Mouse (Mus musculus) cerebellum, postnatal 14 days (tissue): Measurements from ENCODE around the gene Ramp2.
A peak's percentile ranks its signal among the peaks of the same experiment; 100 is the strongest.

Experiments
- DNase-seq, 2 experiments: peaks; one replicate each; pipeline ENCODE4 v3.0.0; 2021; ENCODE audit warnings: mixed read lengths in 2 of 2

Ramp2 gene

DNA sequence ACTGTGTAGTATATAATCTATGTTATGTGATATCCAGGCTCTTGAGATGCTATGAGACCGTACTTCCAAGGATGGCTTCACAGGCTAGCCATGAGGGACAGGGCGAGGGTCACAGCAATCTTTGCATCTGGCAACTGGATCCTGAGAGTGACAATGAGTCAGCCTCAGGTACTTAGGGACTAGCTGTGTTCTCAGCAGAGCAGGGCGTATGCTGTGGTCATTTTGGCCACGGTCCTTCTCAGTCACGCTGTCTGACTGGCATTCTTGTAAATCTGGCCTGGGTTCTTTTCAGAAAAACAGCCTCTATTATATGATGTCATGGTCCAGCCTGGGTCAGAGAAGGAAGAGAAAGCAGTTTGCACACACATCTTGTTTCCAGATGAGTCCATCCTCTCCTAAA, 9.0 kb upstream of the Ramp2 start:
- no peak for DNase-seq

DNA sequence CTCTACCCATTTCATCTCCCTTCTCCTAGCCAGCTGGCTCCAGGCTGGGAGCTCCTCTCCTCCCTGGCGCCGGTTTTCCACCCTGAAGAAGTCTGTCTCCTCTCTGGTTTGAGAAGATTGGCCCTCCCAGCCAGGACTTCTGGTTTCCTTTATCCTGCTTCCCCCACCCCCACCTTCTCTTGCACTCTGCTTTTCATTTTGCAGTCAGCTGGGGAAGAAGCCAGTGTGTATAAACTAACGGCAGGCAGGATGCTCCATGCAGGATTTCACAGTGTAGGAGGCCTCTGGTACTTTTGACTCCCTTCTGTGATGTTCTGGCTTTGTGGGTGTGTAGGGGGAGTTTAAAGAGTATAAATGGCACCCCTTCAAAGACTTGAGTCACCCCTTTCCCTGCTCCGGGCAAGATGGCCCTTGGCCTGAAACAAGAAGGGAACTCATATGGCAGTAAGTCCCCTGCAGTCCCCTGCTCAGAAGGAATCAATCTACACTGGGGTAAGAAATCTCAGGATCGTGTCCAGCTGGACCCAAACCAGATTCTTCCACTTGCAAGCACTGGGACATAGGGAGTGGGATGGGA, 7.7 kb upstream of the Ramp2 start:
- DNase-seq = peak; percentile 27 to 44

DNA sequence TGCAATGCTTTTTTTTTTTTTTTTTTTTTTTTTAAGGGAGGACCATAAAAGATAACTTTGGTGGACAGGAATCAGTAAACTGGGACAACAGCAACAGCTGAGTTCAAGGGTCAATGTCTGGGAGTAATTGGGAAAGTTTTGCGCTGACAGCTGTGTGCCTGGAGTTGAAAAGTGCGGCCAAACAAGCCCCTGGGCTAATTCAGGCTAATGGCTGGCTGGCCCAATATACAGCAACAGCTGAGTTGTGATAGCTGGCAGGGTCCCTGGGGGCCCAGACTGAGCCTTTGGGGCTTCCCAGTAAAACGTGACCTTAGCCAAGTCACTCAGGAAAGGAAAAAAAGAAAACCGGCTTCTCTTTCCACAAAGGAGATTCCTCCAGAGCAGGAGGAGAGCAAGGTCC, 757 bp upstream of the Ramp2 start:
- DNase-seq = no peak

DNA sequence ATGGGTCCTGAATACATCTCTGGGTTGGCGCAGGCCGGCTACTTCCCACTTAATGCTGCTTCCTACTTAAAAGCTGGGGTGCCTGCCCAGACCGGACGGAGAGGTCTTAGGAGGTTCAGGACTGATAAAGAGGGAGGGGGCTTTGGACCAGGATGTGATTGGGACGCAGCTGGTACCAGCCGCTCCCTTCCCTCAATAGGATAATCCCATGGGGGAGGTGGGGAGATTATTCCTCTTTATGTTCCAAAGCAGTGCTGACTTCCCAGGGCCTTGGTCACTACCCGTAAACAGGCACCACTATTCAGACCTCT, 829 bp downstream of the Ramp2 start:
- DNase-seq = no peak

DNA sequence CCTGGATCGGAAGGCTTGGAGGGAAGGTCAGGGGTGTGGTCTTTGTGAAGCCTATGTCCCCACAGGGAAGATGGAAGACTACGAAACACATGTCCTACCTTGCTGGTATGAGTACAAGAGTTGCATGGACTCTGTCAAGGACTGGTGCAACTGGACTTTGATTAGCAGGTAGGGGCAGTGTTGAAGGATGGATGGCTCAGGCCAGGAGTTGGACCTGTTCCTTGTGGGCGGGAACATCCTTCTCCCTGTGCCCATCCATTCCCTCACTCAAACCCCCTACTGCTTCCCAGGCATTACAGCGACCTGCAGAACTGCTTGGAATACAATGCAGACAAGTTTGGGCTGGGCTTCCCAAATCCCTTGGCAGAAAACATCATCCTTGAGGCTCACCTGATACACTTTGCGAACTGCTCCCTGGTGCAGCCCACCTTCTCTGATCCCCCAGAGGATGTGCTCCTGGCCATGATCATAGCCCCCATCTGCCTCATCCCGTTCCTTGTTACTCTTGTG, 1.7 kb downstream of the Ramp2 start:
- DNase-seq = no peak

DNA sequence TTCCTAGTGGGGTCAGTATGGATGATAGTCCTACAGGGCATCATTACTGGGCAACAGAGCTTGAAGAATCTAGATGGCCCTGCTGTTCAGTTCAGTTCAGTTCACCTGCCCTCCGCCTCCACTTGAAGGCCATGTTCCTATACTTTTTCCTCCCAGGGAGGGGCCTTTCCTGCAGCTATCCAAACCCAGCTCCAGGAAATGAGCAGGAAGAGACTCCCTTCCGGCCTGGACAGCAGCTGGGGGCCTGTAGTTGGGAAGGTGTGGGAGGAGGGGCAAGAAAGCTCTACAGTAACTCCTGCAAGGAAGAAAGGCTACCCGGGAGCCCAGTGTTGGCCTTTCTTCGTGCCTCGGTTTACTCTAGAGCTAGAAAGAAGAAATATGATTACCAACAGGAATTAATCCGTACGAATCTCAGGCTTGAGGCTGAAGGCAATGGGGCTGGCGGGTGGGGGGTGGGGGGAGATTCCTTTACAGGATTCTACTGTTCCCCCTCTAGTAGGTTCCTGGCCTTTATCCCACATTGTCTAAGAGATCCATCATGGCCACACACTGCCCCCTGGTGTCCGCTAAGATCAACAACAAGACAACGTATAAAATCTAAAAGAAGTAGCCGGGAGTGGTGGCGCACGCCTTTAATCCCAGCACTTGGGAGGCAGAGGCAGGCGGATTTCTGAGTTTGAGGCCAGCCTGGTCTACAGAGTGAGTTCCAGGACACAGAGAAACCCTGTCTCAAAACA, 2.6 kb downstream of the Ramp2 start:
- DNase-seq = peak; percentile 68 to 74

DNA sequence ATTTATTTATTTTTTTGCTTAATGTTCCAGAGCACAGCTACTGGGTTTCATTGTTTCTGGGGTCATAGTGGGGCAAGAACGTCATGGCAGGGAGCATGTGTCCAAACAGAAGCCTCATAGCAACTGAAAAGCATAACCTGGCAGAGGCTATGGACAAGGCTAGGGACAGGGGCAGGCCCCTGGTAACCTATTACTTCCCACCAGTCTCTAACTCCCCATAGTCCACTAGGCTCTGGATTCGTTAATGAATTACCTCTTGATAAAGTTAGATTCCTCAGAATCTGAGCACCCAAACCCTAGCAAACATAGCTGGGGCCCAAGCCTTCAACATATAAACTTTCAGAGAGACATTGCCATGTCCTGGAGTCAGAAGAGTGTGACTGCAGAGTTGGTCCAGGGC, 5.2 kb downstream of the Ramp2 start:
- DNase-seq = no peak

DNA sequence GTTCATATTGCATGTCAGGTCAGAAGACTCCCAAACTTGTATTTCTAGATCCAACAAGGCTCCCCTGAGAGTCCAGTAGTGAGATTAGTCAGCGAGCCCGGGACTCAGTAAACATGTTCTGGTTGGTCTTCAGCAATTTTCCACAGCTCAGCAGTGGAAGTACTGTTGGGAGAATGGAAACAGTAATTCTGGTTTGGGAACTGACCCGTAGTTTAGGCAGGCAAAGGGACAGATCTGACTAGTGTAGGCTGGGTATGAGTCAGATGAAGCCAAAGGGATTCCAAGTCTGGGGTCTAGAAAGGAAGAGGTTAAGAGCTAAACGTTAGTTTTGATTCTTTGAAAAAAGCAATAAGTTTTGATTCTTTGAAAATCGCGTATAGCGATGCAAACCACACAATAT, 7.1 kb downstream of the Ramp2 start:
- peak in 1 of 2 experiments; percentile 17 for DNase-seq

DNA sequence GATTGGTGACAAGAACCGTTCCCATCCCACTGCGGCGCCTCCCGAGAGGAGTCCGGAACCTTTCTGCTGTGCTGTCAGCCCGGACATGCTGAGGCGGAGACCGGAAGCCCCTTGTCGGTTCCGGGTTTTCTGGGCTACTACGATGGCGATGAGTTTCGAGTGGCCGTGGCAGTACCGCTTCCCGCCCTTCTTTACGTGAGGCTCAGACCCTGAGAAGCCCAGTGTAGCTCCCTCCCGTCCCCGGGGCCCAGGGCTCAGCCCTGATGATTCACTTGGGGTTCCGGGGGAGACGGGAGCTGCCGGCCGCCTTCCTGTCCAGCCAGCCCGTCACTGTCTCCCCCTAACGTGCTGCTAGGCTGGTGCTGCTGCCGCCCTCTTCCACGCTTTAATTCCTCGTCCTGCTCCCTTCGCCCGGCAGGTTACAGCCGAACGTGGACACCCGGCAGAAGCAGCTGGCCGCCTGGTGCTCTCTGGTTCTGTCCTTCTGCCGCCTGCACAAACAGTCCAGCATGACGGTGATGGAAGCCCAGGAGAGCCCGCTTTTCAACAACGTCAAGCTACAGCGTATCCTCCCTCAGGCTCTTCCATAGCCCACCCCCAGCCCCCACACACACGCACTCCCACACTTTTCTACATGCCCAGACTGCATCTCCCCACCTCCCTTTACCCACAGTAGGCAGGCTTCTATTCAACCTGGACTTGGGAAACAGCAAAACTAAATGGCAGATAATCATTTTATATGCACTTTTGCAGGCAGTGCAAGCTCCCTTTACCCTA, 8.0 kb downstream of the Ramp2 start, which contains the start of gene Vps25:
TSS of gene Vps25 (plus strand) at position 95 of the 777 bp plus-strand sequence.
- peak; percentile 88 for DNase-seq

DNA sequence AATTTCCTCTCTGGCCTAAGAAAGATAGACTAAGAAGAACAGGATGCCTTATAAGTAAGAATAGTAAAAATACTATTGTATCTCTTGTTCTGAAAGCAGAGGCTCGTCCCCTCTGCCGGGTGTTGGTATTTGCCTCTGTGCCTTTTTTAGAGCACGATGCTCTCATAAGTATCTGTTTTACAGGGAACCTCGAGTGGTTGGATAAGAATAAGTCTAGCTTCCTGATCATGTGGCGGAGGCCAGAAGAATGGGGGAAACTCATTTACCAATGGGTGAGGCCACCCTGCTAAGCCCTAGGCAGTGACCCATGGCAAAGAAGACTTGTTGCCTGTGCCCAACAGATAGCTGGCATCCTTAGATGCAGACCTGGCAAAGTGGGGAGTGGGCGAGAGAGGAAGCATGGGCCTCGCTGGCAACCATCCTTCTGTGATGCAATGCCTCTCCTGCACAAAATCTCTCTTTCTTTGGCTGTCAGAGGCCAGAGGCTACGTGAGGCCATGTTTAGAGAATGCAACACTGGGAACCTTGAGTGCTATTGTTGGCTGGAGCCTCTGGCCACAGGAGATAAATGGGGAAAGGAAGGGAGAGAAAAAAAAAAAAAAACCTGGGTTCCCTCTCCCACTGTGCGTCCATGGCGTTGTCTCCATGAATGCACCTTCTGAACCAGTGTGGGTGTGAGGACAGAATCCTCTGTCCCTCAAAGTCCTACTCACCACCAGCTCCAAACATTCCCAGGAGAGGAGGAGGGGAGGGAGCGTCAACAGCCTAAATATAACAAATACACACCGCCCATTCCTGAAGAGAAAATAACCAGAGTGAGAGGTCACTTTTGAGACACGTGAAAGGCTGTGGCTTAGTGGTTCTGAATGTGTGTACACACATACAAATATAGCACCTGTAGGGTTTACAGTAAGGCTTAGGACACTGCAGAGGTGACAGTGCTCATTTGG, 10.3 kb downstream of the Ramp2 start:
- no peak for DNase-seq

DNA sequence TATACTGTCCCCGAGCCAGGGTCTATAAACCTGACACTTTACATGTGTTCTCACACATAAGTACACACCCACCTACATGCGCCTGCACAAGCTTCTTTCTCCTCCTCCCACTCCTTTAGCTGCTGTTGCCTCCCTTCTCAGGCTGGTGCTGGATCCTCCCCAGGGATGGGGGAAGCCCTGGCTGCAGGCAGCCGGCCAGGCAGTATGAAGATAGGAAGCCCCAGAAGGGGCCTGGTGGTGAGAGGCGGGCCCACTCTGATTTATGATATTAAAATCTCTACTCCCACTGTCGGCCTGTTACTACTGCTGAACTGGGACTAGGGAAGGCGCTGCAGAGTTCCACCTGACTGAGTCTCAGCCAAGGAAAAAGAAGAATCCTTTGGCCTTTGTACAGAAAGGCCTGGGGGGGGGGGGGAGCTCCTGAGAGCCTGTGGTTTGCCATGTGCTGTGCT, 13.5 kb downstream of the Ramp2 start:
- no peak for DNase-seq

DNA sequence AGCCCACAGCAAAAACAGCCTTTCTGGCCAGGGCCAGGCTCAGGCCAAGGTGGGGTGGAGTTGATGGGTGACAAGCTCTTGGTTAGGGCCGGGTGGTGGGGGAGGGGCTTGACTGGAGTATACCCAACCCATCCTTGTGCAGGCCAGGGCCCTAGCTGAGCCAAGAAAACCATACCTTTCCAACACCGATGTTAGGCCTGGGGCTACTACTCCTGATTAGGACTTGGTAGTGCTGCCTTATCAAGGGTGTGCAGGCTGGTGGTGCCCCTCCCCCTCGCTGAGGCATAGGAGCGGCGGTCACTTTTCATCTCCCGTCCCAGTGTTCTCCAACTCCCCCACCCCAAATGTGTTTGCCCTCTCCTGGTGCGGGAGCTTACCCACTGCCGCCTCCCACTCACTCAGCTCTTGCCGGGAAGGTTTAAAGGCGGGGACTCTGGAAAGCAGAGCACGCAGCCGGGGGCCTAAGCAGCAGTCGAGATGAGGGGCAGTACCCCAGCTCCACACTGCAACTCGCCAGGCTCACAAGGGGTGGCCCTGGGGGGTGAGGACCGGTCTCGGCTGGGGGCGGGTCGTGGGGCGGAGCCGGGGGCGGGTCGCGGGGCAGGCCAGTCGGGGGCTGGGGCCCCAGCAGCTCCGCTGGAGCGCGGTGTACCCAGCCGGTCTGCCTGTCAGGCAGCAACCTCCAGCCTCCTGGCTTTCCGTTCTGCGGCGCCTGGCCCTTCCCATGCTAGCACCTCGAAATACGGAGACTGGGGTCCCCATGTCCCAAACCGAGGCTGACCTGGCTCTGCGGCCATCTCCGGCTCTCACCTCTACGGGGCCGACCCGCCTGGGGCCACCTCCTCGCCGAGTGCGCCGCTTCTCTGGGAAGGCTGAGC, 14.4 kb downstream of the Ramp2 start, which contains the start of gene Wnk4:
TSS of gene Wnk4 (plus strand) at position 620 of the 878 bp plus-strand sequence.
- peak; percentile 52 to 53 for DNase-seq

DNA sequence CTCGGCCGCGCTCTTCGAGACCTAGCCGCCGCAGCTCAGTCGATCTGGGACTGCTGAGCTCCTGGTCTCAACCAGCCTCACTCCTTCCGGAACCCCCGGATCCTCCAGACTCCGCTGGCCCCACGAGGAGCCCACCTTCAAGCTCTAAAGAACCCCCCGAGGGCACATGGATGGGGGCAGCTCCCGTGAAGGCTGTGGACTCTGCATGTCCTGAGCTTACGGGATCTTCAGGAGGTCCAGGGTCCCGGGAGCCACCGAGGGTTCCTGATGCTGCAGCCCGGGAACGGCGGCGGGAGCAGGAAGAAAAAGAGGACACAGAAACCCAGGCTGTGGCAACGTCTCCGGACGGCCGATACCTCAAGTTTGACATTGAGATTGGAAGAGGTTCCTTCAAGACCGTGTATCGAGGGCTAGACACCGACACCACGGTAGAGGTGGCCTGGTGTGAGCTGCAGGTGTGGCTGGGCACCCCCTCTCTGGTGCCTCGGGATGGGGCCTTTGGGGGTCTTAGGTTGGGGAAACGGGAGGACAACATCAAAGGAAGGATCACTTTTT, 15.1 kb downstream of the Ramp2 start:
- peak; percentile 16 to 41 for DNase-seq

DNA sequence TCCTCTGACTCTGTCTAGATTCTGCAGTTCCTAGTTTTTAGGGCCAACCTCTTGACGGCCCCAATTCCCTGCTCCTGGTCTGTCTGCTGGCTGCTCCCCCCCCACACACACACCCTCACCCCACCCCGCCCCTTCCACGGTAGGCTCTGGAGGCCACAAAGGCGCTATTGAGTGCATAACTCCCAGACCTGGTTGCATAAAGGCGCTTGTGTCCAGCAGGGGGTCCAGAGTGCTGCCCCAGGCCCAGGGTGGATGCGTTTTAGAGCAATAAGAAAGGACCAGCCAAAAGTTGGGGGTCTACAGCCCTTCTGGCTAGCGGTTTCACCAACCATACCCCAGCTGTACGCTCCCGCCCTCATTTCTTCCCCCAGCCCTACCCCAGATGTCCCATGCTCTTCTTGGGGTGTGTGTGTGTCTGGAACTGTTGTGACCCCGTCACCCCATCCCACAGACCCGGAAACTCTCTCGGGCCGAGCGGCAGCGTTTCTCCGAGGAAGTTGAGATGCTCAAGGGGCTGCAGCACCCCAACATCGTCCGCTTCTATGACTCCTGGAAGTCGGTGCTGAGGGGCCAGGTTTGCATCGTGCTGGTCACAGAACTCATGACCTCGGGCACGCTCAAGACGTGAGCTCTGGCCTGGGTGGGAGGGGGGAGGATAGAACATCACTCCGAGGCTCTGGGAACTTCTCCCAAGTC, 16.6 kb downstream of the Ramp2 start:
- peak in 1 of 2 experiments; percentile 21 for DNase-seq

DNA sequence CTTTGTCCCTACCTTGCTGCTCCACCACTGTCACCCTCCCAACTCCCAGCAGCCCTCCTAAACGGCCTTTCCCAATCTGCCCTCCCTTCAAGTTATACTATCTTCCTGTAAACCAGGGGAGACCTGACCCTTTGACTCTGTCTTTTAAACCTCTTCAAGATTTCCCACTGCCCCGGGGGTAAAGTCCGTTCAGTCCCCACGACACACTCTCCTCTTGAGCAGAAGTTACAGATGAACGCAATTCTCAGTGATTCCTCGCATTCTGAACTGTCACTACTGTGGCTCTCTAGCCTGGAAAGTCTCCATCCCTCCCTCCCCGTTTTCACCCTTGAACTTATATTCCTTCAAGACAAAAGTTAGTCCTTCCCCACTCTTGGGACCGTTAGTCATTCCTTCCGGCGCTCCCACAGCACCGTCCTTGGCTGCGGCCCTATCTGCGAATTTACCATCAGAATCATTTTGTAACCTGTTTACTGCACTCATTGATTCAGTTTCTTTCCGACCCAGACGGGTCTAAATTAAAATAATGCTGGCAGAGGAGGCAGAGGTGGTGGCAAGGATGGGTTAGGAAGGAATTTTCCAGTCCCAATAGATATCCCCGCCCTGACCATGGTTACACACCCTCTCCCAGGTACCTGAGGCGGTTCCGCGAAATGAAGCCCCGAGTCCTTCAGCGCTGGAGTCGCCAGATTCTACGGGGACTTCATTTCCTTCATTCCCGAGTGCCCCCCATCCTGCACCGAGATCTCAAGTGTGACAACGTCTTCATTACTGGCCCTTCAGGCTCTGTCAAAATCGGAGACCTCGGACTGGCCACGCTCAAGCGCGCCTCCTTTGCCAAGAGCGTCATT, 17.5 kb downstream of the Ramp2 start:
- DNase-seq = no peak

DNA sequence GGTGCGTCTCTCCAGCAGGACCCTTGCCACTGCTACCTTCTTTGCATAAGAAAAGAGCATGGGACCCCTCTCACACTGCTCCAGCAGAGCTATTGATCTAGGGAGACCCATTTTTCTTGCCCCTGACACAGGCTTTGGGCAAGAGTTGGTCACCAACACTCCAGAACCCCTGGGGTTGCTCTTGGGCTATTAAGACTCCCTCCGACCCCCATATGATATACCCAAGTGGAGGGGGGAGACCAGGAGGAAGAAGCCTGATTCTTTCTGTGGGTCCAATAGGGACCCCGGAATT, 18.1 kb downstream of the Ramp2 start:
- DNase-seq = no peak

DNA sequence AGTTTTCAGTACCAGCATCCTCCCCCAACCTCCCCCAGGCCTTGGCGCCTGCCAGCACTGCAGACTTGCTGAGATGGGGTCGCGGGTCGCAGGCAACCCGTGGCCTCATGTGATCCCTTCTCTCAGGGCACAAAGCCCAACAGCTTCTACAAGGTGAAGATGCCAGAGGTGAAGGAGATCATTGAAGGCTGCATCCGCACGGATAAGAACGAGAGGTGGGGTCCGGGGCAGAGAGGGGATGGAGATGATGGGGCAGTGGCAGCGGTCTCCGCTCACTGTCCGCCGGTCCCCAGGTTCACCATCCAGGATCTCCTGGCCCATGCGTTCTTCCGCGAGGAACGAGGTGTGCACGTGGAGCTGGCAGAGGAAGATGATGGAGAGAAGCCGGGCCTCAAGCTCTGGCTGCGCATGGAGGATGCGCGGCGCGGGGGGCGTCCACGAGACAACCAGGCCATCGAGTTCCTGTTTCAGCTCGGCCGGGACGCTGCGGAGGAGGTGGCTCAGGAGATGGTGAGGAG, 19.2 kb downstream of the Ramp2 start:
- DNase-seq = no peak

DNA sequence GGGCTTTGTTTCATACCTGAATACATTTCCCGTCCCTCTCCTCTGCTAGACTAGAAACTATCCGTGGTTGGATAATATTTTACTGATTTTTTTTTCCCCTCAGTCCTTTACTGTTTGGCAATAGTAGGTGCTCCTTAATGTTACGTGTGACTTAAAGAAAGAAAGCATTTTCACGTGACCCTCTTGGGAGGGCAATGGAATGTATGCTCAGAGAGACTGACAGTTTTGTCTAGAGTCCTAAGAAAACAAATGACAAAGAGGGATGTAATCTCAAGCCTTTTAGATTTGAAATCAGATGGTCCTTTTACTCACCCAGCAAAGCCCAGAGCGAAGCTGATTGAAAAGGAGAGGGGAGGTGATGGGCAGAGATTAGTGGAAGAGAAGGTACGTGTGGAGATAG, 20.1 kb downstream of the Ramp2 start:
- DNase-seq = no peak

DNA sequence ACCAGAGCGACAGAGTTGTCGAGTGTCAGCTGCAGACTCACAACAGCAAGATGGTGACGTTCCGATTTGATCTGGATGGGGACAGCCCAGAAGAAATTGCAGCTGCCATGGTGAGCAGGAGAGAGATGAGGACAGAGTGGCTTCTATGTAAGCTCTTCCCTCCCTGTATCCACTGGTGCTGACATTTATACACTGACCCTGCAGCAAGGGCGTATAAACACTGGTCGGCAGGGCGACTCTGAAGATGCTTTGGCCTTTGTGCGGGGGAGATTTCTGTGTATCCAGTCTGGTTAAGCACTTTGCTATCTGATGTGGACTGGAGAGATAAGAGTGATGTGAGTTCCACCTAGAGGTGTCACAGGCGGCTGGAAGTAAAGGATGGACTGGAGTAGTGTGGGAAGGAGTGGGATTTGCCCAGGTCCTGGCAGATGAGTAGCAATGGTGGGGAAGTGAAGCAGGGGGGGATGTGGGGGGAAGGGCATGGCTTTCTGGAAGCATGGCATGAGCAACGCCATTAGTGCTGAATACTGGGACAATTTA, 23.8 kb downstream of the Ramp2 start:
- peak; percentile 63 to 74 for DNase-seq
